ENCODE assay signal across 9 mouse cellular contexts in genomic region chr7:45742338-45742737, GRCm38 (mm10). TPM values are rescaled to one million over a fixed set of nuclear protein-coding genes. Genes with fewer than 3 reads are reported as not detected.
DNase-seq lines count a peak whose midpoint lies in the region; ATAC-seq and TF ChIP-seq lines count a peak whose summit lies in the region.
"Had no signal": no experiment of that assay in that cellular context is flagged by ENCODE, and none has a peak within 500 bp of the region (broad histone marks: within the 10 kb centered on the region; RNA-seq: fewer than 3 reads in every experiment).

No protein-coding gene starts in this region.

- H3K4me2 ChIP-seq in heart, embryonic 15.5 days, result peak overlapping the region; percentile 53
- H3K4me2 ChIP-seq in embryonic facial prominence, embryonic 13.5 days, result peak overlapping the region; percentile 54

- H3K36me3 ChIP-seq in heart, embryonic 15.5 days, result no peaks in the 10 kb centered on the region
- H3K36me3 ChIP-seq in embryonic facial prominence, embryonic 13.5 days, result no peaks in the 10 kb centered on the region
- no peaks in the 10 kb centered on the region for H3K36me3 ChIP-seq in macrophage (ENCODE audit: inconsistent target)

- 0 out of 2 replicates have a peak, but pooled peaks cover 4% of the 10 kb centered on the region for H3K4me1 ChIP-seq in heart, embryonic 15.5 days (replicated peaks)
- peaks cover 6% of the 10 kb centered on the region; the same call in 1 of the 2 replicates for H3K4me1 ChIP-seq in embryonic facial prominence, embryonic 13.5 days

- H3K9ac ChIP-seq in heart, embryonic 15.5 days, result peak overlapping the region; percentile 1; the same call in 1 of the 2 replicates
- H3K9ac ChIP-seq in embryonic facial prominence, embryonic 13.5 days, result peak overlapping the region; percentile 47

- no peak overlapping the region for H3K27ac ChIP-seq in heart, embryonic 15.5 days
- H3K27ac ChIP-seq in embryonic facial prominence, embryonic 13.5 days, result no peak overlapping the region
- peak overlapping the region; percentile 88 for H3K27ac ChIP-seq in layer of hippocampus, adult 2 months
- H3K27ac ChIP-seq in macrophage, result peak overlapping the region; percentile 65

- H3K4me3 ChIP-seq in heart, embryonic 15.5 days, result peak overlapping the region; percentile 31
- H3K4me3 ChIP-seq in embryonic facial prominence, embryonic 13.5 days, result peak overlapping the region; percentile 29
- peak overlapping the region; percentile 43 for H3K4me3 ChIP-seq in layer of hippocampus, adult 2 months
- H3K4me3 ChIP-seq in macrophage (ENCODE audit: inconsistent target), result peak overlapping the region; percentile 49
- H3K4me3 ChIP-seq: erythroblast, embryonic 14.5 days had no signal

- no peaks in the 10 kb centered on the region for H3K79me2 ChIP-seq in macrophage (ENCODE audit: inconsistent target)

- ATAC-seq in heart, embryonic 15.5 days (replicated peaks; ENCODE audit: insufficient number of reproducible peaks, insufficient read depth, low FRiP score, low read depth), result no peak
- ATAC-seq in embryonic facial prominence, embryonic 13.5 days (ENCODE audit: insufficient number of reproducible peaks, insufficient read depth, low FRiP score, low TSS enrichment, low read depth), result no peak

- no peaks in the 10 kb centered on the region for H3K9me3 ChIP-seq in heart, embryonic 15.5 days (replicated peaks)
- no peaks in the 10 kb centered on the region for H3K9me3 ChIP-seq in embryonic facial prominence, embryonic 13.5 days

- TF ChIP-seq CTCF in layer of hippocampus, adult 2 months (conservative IDR thresholded peaks at IDR 0.05), result peak; percentile 71

- 34% methylated on average over 19 of the region's 19 CpGs for WGBS in heart, embryonic 15.5 days
- 34% methylated on average over 19 of the region's 19 CpGs for WGBS in embryonic facial prominence, embryonic 13.5 days
- 11% methylated on average over 19 of the region's 19 CpGs for WGBS in macrophage (ENCODE audit: missing documents)

- H3K27me3 ChIP-seq in heart, embryonic 15.5 days, result no peaks in the 10 kb centered on the region
- H3K27me3 ChIP-seq in embryonic facial prominence, embryonic 13.5 days, result no peaks in the 10 kb centered on the region

- DNase-seq in heart, adult 9 months (ENCODE audit: low spot score in 2 of 2), result no peak
- peak; percentile 48 for DNase-seq in ES-CJ7 (ENCODE audit: low read depth, low spot score)
- peak; percentile 84 to 91 for DNase-seq in layer of hippocampus, adult 2 months (ENCODE audit: low spot score in 2 of 2)
- DNase-seq in thymus, postnatal 25 days, result peak; percentile 26
- DNase-seq in testis, postnatal 10 days (ENCODE audit: low spot score), result no peak

RNA-seq across cellular contexts. Expression of gene Spaca4, which starts 16.7 kb away (rescaled TPM):
- polyA plus RNA-seq in heart, embryonic 15.5 days (2015; fragmentation: Nextera tagmentation; extraction: Ambion mirVana), result not detected in 2 replicates
- not detected in 2 replicates for polyA plus RNA-seq in embryonic facial prominence, embryonic 13.5 days (2015; fragmentation: Nextera tagmentation; extraction: Ambion mirVana)
- total RNA-seq in layer of hippocampus, adult 2 months (2021), result not detected
- total RNA-seq in macrophage (2018; cell fraction: chromatin; rRNA removed), result not detected
- total RNA-seq in macrophage (2018; cell fraction: cytosol; rRNA removed), result not detected
- not detected for total RNA-seq in macrophage (2018; cell fraction: nucleus; rRNA removed)
- not detected in 3 replicates for polyA plus RNA-seq in macrophage (2018)
- polyA plus RNA-seq: erythroblast, embryonic 14.5 days had no signal

RNA-seq across cellular contexts. Expression of gene Fam83e, which starts 21.3 kb away (rescaled TPM):
- polyA plus RNA-seq in heart, embryonic 15.5 days (2015; fragmentation: Nextera tagmentation; extraction: Ambion mirVana), result 0.25 and 0.65 TPM in 2 replicates
- polyA plus RNA-seq in embryonic facial prominence, embryonic 13.5 days (2015; fragmentation: Nextera tagmentation; extraction: Ambion mirVana), result 1.4 and 1.5 TPM in 2 replicates
- under 1 TPM; 0.27 to 0.33 TPM for total RNA-seq in layer of hippocampus, adult 2 months (2021)
- 1 to 10 TPM in 10 of 26 experiments, under 1 TPM in 16; 0.31 to 2.5 (median 0.86) TPM for total RNA-seq in macrophage (2018; cell fraction: chromatin; rRNA removed)
- under 1 TPM in 3 of 26 experiments, not detected in 23; 0.03 to 0.11 (median 0.06) TPM for total RNA-seq in macrophage (2018; cell fraction: cytosol; rRNA removed)
- total RNA-seq in macrophage (2018; cell fraction: nucleus; rRNA removed), result 1 to 10 TPM in 1 of 26 experiments, under 1 TPM in 17, not detected in 8; 0.15 to 1.6 (median 0.29) TPM
- polyA plus RNA-seq in macrophage (2018), result not detected in 3 replicates

RNA-seq across cellular contexts. Expression of gene Sphk2, which starts 24.5 kb away (rescaled TPM):
- 13.7 and 21.0 TPM in 2 replicates for polyA plus RNA-seq in heart, embryonic 15.5 days (2015; fragmentation: Nextera tagmentation; extraction: Ambion mirVana)
- 34.4 and 34.9 TPM in 2 replicates for polyA plus RNA-seq in embryonic facial prominence, embryonic 13.5 days (2015; fragmentation: Nextera tagmentation; extraction: Ambion mirVana)
- 10 to 100 TPM; 32.3 to 35.8 TPM for total RNA-seq in layer of hippocampus, adult 2 months (2021)
- total RNA-seq in macrophage (2018; cell fraction: chromatin; rRNA removed), result 10 to 100 TPM; 15.7 to 99.3 (median 64.0) TPM
- total RNA-seq in macrophage (2018; cell fraction: cytosol; rRNA removed), result 100 to 1,000 TPM in 2 of 26 experiments, 10 to 100 TPM in 24; 25.4 to 107 (median 74.2) TPM
- total RNA-seq in macrophage (2018; cell fraction: nucleus; rRNA removed), result 100 to 1,000 TPM in 6 of 26 experiments, 10 to 100 TPM in 20; 24.7 to 132 (median 74.8) TPM
- 47.1 to 55.5 TPM (median 51.5 TPM) in 3 replicates for polyA plus RNA-seq in macrophage (2018)

RNA-seq across cellular contexts. Expression of gene Rpl18, which starts 27.1 kb away (rescaled TPM):
- polyA plus RNA-seq in heart, embryonic 15.5 days (2015; fragmentation: Nextera tagmentation; extraction: Ambion mirVana), result 540 and 572 TPM in 2 replicates
- polyA plus RNA-seq in embryonic facial prominence, embryonic 13.5 days (2015; fragmentation: Nextera tagmentation; extraction: Ambion mirVana), result 936 and 1,128 TPM in 2 replicates
- total RNA-seq in layer of hippocampus, adult 2 months (2021), result 100 to 1,000 TPM; 342 to 353 TPM
- 100 to 1,000 TPM in 1 of 26 experiments, 10 to 100 TPM in 25; 14.5 to 193 (median 57.8) TPM for total RNA-seq in macrophage (2018; cell fraction: chromatin; rRNA removed)
- 100 to 1,000 TPM; 451 to 985 (median 613) TPM for total RNA-seq in macrophage (2018; cell fraction: cytosol; rRNA removed)
- total RNA-seq in macrophage (2018; cell fraction: nucleus; rRNA removed), result 100 to 1,000 TPM in 23 of 26 experiments, 10 to 100 TPM in 3; 87.1 to 264 (median 134) TPM
- polyA plus RNA-seq in macrophage (2018), result 290 to 1,003 TPM (median 791 TPM) in 3 replicates

RNA-seq across cellular contexts. Expression of gene Dbp, which starts 37.5 kb away (rescaled TPM):
- polyA plus RNA-seq in heart, embryonic 15.5 days (2015; fragmentation: Nextera tagmentation; extraction: Ambion mirVana), result 3.0 and 4.3 TPM in 2 replicates
- polyA plus RNA-seq in embryonic facial prominence, embryonic 13.5 days (2015; fragmentation: Nextera tagmentation; extraction: Ambion mirVana), result 7.8 and 10.2 TPM in 2 replicates
- 10 to 100 TPM; 69.2 to 72.8 TPM for total RNA-seq in layer of hippocampus, adult 2 months (2021)
- total RNA-seq in macrophage (2018; cell fraction: chromatin; rRNA removed), result 100 to 1,000 TPM in 1 of 26 experiments, 10 to 100 TPM in 14, 1 to 10 TPM in 11; 1.4 to 103 (median 15.7) TPM
- 10 to 100 TPM; 20.2 to 85.8 (median 49.5) TPM for total RNA-seq in macrophage (2018; cell fraction: cytosol; rRNA removed)
- 10 to 100 TPM in 21 of 26 experiments, 1 to 10 TPM in 5; 5.0 to 96.3 (median 19.0) TPM for total RNA-seq in macrophage (2018; cell fraction: nucleus; rRNA removed)
- polyA plus RNA-seq in macrophage (2018), result 11.3 to 58.2 TPM (median 52.9 TPM) in 3 replicates

Comparison
In these comparisons a context has a peak if more than half of its experiments do, and no peak if none do; other contexts are left out.
1. H3K27ac ChIP-seq: peak in layer of hippocampus, adult 2 months (single experiment) and macrophage (single experiment); none in heart, embryonic 15.5 days (single experiment) and embryonic facial prominence, embryonic 13.5 days (single experiment).
2. DNase-seq: peak in ES-CJ7 (single experiment), layer of hippocampus, adult 2 months (2 of 2) and thymus, postnatal 25 days (single experiment); none in heart, adult 9 months (0 of 2) and testis, postnatal 10 days (single experiment).
3. Peak in every context shown above with its lines, with median percentiles within 50 percentile points of each other: H3K4me3 ChIP-seq.